Mouse (Mus musculus): Measurements from ENCODE around the gene Itga7.
"Not testable (repeated sequence)": the region's sequence is repeated elsewhere in the genome, so short reads cannot be mapped to it uniquely, and the experiment has no call there.

The Itga7 gene

DNA sequence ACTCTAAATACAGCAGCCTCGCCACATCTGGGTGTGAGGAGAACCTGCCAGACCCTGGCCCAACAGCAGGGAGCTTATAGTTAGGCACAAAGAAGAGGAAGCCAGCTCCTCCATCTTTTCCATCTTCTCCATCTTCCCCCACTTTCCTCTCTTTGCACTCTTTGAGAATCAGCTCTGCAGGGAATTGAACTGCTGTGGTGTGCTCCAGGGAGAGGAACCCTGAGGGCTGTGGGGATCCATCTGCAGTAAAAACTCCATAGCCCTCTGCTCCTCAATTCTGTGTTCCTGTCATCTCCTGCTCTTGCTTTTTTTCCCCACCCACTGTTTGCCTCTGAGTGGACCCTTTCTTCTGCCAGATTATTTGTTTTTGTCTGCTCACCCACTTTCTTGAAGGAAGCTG, 55.5 kb downstream of the Itga7 start, which contains the start of gene Olfr9:
Olfr9 (plus strand) TSS at position 301 of the 400 bp plus-strand sequence.
- DNase-seq (ENCODE audit: low spot score): not testable (repeated sequence)

DNA sequence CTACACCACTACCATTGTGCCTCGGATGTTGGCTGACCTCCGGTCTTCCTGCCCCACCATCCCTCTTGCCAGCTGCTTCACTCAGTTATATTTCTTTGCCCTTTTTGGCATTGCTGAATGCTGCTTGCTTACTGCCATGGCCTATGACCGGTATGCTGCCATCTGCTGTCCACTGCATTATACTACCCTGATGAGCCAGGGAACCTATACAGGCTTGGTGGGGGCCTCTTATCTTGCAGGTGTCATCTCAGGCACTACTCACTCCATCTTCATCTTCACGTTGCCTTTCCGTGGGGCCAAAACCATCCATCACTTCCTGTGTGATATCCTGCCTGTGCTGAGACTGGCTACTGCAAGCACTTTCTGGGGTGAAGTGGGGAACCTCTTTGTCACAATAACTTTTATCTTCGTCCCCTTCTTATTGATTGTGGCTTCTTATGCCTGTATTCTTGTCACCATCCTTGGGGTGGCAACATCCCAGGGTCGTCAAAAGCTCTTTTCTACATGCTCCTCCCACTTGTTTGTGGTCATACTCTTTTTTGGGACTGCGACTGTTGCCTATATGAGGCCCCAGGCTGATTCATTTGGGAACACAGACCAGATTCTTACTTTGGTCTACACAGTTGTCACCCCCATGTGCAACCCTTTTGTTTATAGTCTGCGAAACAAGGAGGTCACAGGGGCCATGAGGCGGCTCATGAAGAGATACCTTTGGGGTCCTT, 56.7 kb downstream of the Itga7 start:
- not testable (repeated sequence) for DNase-seq (ENCODE audit: low spot score)

DNA sequence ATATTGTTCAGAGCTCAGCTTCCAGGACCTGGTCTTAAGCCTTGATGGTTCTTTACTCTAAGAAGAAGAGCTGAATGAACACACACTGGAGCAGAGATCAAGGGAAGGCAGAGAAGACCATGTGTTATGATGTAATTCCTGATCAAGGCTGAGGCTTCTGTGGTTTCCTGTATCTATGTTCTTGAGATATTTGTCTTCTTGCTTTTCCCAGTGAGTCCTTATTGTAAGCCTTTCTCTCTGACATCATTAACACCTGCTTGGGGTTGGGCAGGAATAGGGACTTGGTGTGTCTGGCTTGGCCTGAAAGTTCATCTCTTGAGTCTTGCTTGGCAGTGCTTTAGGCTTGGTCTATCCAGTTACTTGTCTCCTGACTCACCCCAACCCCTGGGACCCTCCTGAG, 57.4 kb downstream of the Itga7 start:
- DNase-seq (ENCODE audit: low spot score): no peak

DNA sequence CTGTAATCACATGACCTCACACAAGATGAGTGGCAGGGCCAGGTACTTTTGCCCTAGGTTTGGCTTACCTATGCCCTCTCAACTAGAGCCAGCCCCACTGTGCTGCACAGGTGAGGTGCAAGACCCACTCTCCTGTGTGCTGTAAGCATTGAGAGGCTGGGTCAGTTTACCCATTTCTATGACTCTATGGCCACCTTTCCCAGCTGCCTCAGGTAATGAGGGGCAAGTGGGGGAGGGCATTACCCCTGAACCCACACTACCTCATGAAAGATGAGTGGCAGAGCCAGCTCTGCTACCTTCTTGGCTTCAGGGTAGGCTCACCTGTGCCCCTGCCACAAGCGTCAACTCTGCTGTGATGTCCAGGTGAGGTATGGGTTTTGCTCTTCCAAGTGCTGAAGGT, 62.2 kb downstream of the Itga7 start:
- no peak for DNase-seq (ENCODE audit: low spot score)

DNA sequence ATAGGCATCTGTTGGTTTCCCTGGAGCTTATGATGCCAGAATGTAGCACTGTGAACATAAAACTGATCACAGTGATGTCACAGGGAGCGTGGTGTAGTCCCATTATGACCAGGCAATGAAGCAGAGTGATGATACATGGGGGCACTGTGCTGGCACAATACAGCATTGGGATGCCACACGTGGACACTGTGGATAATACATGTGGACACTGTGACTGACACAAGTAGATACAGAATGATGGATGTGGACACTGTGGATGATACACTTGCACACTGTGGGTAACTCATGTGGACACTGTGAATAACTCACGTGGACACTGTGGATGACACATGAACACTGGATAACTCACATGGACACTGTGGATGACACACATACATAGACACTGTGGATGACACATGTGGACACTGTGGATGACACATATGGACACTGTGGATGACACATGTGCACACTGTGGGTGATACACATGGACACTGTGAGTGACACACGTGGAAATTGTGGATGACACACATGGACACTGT, 63.0 kb downstream of the Itga7 start:
- DNase-seq (ENCODE audit: low spot score): no peak

DNA sequence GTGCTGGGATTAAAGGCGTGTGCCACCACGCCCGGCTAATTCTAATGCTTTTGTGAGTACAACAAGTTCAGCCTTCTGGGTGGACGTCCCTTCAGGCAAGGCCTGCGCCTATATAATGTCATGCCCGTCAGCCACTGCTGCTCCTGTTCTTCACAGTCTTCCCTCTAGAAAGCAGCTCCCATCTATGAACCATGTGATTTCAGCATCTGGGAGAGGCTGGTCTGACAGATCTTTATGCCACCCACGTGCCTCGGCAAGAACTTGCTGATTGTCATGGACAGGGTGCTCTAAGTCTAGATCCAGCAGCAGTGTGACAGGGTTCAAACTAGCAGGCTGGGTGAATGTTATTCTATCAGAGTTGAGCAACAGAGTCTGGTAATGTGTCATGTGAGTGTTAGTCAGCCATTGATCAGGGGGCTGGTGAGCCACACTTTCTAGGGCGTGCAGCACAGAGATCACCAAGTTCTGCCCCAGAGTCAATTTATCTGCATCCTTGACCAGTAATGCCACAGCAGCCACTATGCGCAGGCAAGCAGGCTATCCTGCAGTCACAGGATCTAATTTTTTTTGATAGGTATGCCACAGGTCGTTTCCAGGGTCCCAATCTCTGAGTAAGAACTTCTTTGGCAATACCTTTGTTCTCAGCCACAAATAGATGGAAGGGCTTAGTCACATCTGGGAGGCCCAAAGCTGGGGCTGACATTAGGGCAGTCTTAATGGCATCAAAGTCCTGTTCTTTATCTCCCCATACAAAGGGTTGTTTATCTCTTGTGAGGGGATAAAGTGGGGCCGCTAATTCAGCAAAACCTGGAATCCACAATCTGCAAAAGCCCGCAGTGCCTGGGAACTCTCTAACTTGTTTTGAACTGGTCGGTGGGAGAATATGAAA, 70.7 kb downstream of the Itga7 start:
- no peak for DNase-seq (ENCODE audit: low spot score)

Measured in ovary, adult 18-20 months (tissue).